Mouse (Mus musculus) CD4-positive, CD25-positive, alpha-beta regulatory T cell, adult 4 months (primary cell): ENCODE data around the gene Bckdhb. TPM values are rescaled to one million over a fixed set of nuclear protein-coding genes. Genes with fewer than 3 reads are reported as not detected.
"Not testable (repeated sequence)": the region's sequence is repeated elsewhere in the genome, so short reads cannot be mapped to it uniquely, and the experiment has no call there.

Experiments
- ATAC-seq: one replicate; pipeline ENCODE4 v1.8.0; 2017
- polyA plus RNA-seq, 2 experiments: library from polyadenylated mRNA; unstranded; fragments of 100-300 nt; shearing (Covaris generic); gene quantifications; one replicate each; pipeline ENCODE4 v1.2.1; 2017

Bckdhb gene
- polyA plus RNA-seq, 2 experiments from 2014 or later = 11.6 to 14.2 TPM

DNA sequence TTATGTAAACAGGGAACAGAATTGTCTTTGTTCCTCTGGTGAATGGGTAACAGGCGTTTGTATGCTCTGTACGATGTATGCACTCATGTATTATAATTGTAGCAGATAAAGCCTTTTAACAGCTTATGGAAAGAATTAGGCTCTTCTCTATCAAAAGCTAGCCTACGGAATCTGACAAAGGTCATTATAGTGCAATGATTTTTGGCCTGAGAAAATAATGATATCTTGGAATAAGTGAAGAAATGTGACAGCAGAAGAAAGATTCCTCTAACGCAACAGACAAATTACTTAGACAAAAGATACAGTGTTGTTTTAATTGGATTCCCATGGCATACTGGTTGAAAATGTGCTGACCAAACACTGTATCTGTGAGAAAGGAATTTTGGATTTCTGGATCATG is 122.0 kb downstream of the Bckdhb start:
- no peak for ATAC-seq

DNA sequence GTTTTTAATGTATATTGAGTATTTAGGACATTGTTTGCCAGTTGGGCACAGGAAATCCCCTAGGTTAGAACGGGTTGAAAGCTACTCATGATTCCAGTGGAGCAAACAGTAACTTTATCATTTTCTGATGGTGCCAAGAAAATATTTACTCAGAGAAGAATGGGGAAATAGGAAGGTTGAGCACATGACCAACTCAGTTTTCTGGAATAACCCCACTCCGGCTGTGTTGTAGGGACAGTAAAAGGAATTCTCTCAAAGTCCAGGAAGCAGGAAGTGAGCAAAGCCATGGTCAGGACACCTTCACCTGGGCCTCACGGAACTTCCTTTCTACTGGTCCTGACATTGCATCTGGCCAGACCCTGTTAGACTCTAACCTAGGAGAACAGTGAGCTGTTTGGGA is 122.5 kb downstream of the Bckdhb start:
- no peak for ATAC-seq

DNA sequence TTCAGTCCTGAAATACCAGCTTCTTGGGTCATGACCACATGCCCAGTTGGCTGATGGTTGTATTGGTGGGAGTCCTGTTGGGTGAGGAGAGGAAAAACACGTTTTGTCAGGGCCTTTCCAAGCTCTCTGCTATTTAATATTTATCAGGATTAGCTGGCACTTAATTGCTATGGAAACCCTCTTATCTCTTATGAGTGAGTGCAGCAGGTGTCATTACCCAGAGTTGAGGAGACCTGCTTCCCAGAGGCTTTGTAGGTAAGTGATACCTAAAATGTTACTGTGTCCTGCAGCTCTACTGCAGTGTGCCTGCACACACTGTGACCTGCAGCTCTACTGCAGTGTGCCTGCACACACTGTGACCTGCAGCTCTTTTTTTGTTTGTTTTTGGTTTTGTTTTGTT is 124.2 kb downstream of the Bckdhb start:
- no peak for ATAC-seq

DNA sequence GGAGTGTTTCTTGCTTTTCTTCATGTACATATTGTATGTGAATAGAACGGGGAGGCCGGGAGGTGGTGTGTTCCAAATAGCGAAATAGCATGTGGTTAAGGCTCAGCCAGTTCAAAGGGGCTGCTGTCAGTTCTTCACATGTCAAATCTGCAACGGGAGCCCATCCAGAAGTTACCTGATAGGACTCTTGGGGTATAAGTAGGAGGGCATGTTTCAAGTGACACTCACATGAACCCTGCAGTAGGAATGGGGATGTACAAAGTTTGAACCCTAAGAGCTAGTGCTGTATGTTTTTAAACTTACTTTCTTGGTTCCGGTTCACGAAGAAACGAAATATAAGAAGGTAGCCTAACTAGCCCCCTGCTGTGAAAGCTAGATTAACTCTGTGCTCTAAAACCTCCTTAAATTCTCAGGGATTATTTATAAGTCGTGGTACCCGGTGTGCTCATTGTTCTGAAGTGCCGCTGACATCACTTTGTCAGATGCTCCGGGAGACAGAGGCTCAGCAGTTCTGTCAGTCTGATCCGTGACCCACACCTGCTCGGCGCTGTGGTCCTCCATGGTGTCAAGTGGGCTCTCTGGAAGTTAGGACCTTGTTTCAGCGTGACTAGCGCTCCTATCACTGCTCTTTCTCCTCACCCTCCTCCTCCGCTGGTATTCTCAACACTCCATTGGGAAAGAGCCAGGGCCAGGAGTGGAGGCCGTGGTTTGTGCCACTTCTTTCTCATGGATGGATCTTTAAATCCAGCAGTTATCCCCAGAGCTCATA is 126.1 kb downstream of the Bckdhb start:
- ATAC-seq = no peak

DNA sequence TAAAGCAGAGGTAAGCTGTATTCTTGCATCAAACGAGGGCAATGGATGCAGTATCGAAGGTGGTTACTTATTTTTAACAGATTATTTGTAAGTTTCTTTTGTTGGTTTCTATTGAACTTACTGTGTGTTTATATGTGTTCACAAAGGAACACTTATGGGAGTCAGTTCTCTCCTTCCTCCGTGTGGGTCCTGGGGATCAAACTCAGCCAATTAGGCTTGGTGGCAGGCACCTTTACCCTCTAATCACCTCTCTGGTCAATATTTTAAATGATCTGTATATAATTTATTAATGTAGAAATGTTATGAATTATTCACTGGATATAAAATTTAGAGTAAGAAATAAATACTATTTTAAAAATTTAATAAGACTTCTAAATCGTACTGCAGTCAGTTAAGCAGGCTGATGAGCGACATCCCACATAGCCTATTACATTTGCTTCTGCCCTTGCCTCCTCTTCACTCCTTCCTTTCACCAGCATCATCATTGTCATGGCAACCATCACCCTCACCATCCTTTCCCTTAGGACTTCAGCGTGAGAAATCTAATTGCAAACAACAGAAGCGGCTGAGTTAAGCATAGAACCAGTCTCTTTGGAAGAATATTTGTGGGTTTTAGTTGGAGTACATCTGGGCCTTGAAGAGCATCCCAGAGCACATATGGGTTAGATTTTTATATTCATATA is 130.3 kb downstream of the Bckdhb start:
- no peak for ATAC-seq

DNA sequence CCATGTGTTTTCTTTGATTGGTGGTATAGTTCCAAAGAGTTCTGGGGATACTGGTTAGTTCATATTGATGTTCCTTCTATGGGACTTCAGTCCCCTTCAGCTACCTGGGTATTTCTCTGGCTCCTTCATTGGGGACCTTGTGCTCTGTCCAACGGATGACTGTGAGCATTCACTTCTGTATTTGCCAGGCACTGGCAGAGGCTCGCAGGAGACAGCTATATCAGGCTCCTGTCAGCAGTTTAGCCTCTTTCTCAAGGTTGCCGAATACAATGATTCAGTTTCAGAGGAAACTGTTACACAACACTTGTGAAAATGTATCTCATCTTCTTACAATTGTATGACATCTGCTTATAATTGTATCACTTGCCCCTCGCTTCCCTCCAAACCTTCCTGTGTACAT is 135.8 kb downstream of the Bckdhb start:
- not testable (repeated sequence) for ATAC-seq

DNA sequence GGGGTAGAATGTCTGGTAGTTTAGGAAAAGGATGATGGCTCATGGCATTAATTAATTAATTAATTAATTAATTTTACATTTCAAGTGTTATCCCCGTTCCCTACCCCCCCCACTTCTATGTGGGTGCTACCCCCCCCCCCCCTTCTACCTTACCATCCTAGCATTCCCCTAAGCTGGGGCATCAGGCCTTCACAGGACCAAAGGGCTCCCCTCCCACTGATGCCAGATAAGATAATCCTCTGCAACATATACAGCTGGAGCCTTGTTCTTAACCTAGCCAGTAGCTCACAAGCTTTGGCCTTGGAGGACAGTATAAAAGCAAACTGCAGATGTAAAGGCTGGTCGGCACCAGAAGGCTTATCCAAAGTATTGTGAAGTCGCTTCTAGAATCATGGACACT is 138.7 kb downstream of the Bckdhb start:
- ATAC-seq = no peak

DNA sequence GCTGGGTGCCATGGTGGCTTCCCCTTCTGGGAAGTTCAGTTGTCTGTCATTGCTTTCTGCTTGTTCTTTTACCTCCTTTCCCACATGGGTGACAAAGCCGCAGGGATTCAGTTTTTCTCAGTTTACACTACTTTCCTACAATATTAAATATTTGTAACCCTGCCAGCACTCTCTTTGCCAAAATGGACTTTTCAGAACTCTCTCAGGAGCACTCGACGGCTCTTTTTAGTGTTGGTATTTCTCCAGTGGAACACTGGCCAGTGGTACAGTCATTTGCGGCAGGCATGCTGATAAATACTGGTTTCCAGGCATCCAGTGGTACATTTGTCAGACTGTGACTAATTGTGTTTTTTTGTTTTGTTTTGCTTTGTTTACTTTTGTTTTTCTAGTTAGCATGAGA is 139.2 kb downstream of the Bckdhb start:
- ATAC-seq = no peak

DNA sequence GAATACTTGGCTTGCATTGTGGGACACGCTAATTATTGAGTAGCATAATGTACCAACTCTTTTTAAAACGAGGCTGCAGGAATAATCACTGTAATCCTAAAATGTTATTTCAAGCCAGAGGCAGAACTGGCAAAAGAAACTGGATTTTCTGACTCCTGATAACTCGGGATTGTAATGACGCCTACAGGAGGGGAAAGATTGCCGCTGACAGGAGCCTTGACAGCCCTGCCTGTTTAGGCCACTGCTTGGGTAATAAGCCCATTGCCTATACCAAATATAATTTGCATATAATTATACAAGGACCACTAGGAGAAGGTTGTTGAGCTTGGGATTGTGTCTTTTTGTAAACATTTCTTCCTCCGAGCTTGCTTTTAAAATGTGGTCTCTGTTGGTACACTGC is 145.3 kb downstream of the Bckdhb start:
- ATAC-seq = no peak

DNA sequence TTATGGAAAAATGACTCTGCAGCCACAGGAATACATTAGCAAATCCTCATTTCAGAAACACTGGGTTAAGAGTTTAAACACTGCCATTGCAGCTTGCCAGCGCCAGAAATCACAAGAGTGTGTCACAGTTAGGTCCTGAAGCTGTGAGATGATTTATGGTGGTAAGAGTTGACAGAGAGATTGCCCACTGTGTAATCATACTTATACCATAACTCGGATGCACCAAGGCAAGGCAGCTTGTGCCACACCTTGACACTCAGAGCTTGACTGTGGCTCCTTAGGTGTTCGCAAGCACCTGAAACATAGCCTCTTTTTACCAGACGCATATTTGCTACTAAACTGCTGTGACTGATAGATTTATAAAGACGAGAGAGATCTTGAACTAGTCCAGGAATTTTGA is 145.8 kb downstream of the Bckdhb start:
- ATAC-seq = no peak

DNA sequence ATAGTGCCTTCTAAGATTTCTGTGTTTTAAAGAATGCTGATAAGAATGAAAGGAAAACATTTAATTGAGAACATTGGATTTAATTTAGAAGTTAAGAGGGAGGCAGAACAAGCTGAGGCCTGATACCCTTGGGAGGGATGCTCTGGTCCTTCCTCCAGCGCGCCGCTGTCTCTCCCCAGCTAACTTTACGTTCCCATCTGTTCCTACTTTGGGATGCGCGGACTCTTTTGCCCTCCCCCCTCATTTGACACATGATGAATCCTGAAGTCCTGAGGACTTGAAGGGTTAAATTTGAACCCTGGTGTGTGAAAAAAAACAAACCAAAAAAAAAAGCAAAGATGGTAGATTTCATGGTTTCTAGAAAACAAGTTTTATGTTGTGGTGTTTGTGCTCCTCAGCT is 147.6 kb downstream of the Bckdhb start:
- no peak for ATAC-seq

DNA sequence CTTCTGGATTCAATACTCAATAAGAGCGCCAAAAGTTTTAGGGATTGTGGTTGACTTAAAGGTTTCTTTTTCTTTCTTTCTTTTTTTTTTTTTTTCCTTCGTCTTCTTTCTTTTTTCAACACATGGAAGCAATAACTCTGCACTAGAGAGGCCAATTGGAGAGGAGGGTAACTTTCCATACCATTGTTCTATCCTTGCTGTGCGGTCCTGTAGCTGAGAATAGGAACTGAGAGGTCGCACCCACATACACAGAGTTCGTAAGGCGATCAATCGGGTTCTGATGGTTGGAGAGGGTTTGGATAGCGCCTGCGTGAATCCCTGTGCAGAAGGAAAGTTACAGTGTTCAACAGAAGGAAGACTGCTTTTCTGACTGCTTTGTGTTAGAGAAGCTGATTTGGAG is 148.3 kb downstream of the Bckdhb start:
- ATAC-seq = no peak

DNA sequence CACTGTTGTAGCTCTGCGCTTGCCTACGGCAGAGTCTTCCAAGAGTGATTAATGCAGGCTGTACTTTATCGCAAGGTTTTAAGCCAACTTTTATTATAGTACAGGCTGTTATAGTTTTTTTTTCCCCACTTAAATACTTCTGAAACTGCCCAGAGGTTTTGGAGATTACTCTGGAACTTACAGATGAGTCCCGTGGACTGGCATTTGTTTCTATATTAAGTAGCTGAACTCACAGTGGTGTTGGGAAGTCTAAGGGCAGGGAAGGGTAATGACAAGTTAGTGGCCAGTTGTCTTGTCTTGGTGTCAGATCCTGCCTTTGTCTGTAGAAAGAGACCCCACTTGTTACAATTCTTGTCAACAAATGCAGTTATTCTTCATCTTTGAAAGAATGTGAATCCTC is 158.6 kb downstream of the Bckdhb start:
- no peak for ATAC-seq

DNA sequence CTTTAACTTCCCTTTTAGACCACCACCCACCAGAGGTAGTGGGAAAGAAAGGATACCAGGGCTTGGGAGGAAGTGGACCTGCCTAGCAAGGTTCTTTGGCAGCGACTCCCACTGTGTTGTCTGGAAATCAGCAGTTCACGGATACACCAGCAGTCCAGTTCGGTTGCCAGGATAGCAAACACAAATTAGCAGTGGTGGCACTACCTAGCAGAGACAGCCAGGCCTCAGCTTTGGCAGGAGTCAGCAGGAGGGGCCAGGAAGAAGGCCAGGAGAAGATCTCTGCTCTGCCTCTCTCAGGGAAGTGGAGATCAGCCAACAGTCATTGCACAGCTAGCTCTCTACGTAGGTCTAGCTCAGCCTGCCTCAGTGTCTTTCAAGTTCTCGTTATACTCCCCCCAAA is 159.7 kb downstream of the Bckdhb start:
- no peak for ATAC-seq

DNA sequence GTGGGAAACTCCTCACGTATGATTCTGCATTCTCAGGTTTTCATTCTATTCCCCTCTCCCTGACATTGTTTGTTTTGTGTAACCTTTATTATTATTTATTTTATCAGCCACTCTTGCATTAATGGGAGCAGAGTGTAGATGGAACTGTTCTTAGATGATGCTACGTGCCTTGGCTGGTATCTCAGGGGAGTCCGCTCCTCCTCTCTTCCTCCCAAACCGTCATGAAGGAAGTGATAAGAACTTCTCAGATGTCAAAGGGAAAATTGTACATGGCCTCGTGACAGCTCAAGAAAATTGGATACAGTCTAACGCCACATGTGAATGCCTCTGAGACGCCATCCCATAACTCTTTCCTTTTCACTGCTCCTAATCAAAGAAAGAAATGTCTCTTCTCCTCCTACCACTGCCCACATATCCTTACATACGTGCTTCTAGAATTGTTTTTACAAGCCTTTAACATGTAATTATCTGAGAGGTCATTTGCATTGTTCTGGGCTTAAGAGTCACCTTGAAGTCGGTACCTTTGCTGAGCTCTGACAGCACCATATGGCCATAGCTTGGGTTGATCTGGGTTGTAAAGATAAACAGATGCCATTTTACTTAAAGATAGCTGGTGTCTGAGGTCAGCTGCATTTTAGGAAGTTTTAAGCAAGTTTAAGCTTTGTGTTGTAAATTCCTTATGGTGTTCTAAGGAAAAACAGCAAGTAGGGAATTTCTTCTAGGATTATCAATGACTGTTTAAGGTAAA is 165.5 kb downstream of the Bckdhb start:
- ATAC-seq = no peak

DNA sequence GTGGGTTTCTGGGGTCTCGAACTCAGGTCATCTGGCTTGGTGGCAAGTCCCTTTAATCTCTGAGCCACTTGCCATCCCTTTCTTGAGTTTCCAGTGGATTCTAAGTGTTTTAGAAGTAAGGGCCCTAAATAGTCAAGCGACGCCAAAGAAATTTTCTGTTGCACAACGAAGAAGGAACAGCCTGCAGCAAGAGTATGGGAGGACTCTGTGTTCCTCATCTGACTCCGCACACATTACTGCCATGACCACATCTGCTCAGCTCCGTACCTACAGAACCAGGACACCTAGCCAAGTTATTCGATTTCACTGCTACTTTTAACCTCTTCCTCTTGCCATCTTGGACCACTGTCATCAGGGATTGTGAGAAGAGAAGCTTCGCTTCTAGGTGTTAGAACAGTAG is 168.0 kb downstream of the Bckdhb start:
- ATAC-seq = no peak

DNA sequence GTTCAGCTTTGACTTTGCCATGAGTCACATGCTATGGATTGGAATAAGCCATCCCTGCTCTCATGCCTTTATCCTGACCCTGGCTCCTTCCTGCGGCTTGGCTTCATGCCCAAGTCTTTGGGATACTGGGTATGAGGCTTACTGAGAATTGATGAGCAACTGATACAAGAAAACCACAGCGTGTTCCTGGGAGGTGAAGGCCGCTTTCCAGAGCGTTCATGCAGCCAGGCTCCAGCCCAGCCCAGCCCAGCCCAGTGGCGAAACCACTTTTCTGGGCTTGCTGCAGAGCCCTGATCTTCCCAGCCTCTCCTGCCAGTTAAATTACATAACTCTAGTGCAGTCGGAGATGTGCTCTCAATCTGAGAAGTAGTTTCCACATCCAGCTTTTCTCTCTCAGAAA is 169.2 kb downstream of the Bckdhb start:
- ATAC-seq = no peak

DNA sequence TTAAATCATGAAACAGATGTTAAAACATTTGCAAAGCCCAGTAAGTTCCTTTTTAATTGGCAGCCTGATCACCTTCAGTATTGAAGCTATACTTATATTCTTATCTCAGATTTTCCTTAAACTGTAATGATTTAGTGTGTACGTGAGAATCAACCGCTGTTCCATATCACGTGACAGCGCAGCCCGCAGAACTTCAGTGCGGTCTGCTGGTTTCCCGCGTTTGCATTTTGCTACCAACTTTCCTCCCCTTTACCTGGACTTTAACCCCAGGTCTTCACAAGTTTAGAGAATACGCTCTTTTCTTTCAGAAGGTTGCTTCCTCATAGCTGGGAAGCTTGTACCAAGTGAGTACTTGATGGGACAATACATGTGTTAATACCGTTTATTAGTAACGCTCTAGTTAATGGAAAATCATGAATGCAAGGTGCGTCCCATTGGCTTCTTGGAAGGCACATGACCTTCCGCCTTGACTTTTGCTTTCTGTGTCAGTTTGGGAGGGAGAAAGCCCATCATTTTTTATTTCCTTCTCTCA is 171.6 kb downstream of the Bckdhb start:
- no peak for ATAC-seq

DNA sequence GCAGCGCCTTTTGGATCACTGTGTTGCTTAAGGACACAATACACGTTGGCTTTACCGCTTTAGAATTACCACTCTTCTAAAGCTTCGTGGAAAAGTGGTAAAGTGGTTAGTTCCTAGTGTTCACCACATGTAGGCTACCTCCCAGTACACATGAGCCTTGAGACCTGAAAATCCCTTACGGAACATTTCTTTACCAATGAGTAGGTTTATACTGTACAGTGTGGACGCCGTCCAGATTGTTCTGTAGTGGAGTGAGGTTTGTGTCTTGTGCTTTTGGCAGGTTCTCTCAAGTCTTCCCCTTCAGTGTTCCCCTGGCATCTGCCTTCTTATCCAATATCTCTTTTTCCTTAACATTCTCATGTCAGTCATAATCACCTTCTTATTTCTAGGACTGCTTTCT is 178.4 kb downstream of the Bckdhb start:
- ATAC-seq = no peak

DNA sequence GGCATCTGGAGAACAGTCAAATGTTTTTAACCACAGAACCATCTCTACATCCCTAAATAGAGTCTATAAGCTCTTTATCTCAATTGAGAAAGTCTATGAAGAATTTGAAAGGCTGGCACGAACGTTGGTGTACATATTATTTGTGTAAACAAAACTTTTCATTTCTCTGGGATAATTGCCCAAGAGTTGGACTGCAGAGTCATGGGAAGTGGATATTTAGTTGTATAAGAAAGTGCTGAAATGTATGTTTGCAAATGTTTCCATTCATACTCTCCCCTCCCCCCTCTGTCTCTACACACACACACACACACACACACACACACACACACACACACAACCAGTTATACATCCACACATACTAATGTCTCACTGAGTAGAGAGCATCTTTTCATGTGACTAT is 181.5 kb downstream of the Bckdhb start:
- ATAC-seq = no peak

DNA sequence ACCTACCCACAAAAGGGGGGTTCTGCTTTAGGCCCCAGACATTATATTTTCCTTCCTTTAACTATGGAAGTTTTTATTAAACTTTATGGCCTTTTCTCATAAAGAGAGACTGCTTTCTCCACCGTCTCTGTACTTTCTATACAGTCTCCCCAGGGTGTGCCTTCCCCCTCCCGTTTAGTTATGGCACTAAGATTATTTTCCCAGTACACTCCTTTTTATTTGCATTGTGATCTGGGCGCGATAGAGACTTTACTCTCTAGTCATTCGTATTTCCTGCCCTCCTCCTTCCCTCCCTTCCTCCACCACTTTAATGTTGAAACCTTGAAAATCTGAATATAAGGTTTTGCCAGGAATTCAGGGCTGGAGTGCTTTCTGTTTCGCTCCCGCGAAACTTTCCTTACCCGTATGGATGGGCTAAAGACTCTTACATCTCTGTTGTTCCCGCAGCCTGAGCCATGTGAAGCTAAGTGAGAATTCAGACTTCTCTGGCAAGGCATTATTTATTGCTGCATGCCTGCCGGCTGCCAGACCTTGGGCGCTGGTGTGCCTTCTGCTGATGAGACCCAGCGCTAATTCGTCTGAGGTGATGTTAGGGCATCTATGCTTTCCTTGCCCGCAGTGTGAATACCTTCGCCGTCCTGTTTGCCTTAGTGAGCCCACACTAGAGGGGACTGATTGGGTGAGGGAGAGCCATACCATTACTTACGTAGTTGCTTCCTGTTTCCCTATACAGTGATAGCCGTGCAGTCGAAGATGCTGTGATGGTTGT is 182.3 kb downstream of the Bckdhb start:
- no peak for ATAC-seq

DNA sequence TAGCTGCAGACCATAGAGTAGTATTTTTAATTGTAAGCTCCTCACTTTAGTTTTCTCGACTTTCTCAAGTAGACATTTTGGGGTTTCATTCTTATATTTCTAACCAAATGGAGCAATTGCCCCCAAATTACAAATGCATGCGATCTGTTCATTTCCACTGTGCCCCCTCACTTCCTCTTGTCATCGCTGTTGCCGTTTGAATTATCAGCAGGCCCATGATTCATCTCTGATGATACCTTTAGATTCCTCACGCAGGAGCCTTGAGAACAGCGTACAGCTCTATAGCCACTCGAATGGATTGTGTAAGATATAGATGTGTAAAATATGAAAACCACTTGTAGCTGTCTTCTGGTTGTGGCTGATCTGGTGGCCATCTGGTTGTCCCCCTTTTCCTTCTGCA is 183.6 kb downstream of the Bckdhb start:
- ATAC-seq = no peak
